Mouse (Mus musculus) T-helper 2 cell (primary cell): ENCODE measurements around the gene Srms.

Source experiments
- in situ Hi-C: fragments of 300-600 bp; cut with MboI, MseI; formaldehyde crosslinking; loops from one replicate; pipeline ENCODE4 v1.15.1; 2025; ENCODE audit warnings: high pct_unique_total_duplicates

Srms gene

DNA sequence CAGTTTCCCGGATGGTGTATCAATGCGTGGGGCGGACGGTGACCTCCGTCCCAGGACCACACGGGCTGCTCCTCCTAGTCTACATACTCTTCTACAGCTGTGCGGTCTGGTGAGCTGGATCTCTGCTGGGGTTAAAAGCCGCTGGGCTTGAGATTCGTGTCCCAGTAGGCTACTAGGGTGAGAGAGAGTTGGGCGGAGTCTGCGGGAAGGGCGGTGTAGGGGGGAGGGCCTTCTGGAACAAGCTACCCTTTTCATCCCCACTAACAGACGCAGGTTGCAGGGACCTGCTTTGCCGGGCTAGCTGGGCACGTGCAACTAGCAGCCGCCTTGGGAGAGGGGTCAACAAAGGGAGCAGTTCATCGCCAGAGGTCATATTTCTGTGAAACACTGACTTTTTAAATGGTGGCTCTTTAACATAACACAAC, at the start of gene Srms:
Gene Srms (minus strand): TSS at position 165 of the 425 bp plus-strand sequence.
- in situ Hi-C loops = no loop called here

DNA sequence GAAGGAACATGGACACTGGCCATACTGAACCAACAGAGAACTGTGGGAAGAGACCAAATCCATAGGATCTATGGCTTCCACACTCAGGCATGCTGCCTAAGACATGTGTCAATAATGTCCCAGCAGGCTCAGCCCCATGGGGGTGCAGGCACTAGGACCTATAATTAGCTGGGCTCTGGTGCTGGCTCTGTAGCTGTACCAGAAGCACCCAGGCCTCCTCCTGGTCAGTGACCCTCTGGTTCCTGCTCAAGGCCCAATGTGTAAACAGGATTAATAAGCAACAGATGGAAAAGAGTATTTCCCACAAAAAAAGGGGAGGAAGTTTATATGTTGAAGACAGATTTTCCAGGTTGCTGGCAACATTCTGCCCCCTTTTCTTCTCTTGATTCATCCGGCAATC, 40.3 kb upstream of the Srms start:
- in situ Hi-C loops = no loop called here

DNA sequence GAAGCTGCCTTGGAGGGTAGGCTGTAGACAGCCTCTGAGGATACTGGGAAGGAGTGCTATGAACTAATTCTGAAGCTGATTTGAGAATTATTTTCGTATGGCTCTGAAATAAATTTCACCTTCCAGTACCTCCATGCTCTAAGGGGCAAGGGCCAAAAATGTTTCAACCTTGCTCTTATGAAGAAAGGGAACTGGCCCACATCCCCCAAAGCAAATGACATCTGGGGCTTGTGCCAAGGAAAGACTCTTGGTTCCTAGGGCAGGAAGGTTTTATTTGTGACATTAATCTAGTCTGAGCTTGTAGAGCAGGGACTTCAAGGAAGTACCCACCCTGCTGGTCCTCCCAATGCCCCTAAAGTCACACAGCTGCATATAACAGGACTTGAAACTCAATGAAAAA, 38.9 kb upstream of the Srms start:
- in situ Hi-C loops = no loop called here

DNA sequence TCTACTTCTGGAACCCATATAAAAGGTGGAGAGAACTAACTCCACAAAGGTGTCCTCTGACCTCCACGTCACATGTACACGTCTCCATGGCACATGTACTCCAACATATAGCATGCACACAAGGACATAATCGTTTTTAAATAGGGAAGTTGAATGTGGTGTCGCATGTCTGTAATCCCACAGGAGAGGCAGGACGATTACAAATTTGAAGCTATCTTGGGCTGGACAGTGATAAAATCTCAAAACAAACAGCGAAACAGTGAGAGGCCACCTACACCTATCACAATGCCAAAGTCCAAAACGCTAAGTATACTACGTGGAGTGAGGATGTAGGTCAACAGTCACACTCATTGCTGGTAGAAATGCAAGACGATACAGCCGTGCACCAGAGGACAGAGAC, 36.2 kb upstream of the Srms start:
- in situ Hi-C loops = no loop called here

DNA sequence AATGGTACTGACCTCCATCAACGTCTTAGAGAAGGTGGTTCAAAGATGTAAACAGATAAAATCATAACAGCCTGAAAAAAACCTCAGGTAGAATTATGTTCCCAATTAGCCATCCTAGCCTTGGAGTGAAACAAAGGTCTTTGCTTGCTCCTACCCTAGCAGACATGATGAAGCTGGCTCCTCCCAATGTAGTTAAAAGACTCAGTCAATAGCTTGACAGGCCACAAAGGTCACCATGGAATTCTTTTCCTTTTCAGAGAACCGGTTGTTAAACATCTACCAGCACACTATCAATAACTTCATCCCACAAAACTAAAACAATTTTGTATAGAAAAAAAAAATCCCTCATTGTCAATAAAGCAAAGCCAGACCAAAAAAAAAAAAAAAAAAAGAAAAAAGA, 32.0 kb upstream of the Srms start:
- in situ Hi-C loops = no loop called here

DNA sequence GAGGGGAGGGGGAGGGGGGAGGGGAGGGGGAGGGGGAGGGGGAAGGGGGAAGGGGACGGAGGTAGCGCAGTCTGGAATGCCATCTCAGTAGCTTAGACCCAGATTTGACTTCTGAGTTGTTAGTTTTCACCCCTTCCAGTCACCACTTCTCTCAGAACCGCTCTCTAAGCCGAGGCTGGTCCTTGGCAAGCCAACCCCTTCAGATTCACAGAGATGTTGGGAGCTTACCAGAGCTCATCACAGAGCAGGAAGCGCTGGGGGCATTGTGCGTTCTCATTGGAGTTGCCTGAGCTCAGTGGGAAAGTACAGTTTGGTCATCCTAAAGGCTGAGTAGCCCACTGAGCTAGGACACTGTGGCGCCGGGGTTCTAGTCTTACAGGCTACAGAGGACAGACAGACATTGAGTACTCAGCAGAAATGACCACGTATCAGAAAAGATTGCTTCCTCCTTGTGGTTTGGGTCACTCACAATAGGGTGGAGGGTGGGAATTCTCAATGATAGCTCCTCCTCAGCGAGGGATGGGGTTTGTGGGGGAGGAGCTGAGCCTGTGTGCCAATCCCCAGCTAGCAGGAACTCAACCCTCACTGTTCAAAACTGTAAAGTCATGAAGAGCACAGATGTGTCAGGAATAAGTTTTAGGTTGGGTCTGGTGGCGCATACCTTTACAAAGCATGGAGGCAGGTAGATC, 30.9 kb upstream of the Srms start:
- in situ Hi-C loops = no loop called here

DNA sequence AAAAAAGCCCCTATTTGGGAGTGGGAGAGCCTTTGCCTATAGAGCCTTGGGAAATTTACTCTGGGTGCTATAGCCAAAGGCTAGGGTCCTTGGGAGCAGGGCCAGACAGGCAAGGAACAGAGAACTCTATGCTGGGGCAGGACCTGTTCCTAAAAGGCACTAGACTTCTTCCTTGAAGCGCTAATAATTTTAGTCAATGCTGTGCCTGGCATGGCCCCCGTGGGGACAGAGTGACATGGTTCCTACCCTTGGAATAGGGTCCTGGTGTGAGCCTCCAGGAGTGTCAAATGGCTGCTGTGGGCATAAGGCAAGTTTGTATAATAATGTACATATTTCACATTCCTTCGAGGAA, 29.3 kb upstream of the Srms start:
- in situ Hi-C loops = no loop called here

DNA sequence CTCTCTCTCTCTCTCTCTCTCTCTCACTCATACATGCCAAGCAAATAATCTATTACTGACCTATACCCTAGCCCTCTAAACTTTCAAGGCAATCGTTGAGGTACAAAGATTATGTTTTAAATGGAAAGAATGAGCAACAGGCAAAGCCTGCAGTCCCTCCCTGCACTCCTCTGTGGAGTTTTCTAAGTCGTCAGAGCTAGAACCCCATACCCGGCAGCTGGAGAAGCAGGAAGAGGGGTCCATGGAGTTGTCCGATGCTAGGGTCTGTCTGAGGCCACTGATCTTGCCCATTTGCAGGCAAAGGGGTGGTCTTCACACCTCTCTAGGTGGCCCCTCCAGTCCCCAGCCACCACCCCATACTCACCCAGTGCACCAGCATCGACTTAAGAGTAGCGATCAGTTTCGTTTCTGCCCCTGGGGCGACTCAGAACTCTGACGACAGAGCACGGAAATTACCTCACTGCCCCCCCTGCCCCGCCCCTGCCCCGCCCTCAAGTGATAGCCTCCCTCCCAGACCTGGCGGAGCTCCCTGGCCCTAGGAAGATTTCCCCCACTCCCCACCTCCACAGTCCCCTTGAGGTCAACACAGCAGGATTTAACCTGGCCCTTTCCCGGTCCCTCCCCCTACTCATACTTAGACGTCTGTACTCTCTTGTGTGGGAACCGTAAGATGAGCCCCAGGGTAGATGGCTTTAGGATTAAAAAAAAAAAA, 28.8 kb upstream of the Srms start, which contains the start of gene Helz2:
Gene Helz2 (minus strand): TSS at position 426 of the 712 bp plus-strand sequence.
- in situ Hi-C loops = no loop called here

DNA sequence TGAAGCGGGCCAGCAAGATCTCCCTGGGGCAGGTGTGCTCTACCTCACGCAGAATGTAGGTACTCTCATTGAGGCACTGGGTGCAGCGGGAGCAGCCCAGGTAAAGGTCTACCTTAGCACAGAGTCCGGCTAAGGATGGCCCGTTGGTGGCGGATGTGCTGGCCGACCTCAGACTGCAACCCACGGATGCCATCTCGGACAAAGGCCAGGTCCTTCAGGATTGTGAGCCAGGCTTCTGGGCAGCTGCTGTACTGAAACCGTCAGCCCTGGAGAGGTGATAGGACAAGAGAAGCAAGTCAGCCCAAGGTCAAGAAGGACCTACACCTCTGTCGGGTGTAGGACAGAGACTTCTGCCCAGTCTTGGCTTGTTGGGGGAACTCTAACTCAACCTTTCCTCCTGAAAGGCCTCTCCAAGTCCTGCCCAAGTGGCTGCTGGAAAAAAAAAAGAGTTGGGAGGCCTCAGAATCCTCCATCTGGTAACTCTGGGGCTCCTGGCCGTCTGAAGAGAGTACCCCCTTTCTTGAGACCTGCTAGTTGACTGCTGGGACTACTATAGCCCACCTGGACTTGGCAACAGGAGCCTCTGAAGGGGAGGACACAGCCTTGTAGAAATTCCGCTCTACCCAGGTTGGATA, 27.9 kb upstream of the Srms start:
- in situ Hi-C loops = no loop called here

DNA sequence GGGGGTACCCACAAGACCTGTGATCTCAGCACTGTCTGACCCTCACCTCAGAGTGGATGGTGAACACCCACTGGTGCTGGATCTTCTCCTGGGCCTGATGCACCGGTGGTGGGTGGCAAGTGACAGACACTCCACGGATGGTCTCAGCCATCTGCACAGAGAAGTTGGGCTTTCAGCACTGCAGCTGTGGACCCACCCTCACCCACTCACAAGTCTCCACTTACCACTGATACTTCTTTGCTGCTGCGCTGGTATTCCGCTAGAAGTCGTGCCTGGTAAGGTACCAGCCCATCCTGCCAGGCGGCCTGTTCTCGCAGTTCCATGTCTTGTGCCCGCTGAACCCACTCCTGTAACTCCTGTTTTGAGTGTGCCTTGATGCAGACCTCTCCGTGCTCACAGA, 26.3 kb upstream of the Srms start:
- in situ Hi-C loops = no loop called here

DNA sequence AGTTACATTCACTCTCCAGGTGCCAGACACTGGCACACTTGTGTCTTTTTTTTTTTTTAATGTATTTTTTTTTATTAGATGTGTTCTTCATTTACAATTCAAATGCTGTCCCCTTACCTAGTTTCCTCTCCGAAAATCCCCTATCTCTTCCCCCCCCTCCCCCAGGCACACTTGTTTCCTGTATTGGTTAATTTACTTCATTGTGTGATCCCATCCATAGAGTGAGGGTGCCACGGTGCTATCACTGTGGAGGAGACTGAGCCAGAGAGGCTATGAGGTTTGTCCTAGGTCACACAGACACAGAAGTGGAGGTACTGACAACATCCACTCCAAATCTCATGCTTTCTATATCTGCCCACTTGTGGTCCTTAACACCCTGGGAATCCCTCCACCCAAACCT, 25.9 kb upstream of the Srms start:
- in situ Hi-C loops = no loop called here

DNA sequence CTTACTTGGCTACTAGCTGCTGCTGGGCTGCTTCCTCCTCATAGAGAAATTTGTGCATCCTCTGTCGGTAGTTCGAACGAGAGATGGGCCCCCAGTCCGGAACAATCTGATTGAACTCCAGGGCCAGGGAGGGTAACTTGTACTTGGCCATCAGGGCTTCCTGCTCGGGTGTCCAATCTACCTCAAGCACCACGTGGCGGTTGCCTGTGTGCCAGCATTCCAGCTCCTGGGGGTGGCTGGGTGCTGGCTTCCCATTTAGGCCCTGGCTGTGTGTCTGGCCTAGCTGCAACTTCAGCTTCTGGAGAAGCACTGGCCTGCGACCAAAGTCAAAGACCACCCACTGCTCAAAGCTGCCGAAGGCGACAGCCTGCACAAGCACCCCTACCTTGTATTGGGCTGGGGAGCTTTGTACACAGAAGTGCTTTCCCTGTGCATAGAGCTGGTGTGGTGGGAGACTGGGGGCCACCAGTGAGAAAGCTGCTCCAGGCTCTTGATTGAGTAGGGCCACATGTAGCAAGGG, 25.2 kb upstream of the Srms start:
- in situ Hi-C loops = no loop called here

DNA sequence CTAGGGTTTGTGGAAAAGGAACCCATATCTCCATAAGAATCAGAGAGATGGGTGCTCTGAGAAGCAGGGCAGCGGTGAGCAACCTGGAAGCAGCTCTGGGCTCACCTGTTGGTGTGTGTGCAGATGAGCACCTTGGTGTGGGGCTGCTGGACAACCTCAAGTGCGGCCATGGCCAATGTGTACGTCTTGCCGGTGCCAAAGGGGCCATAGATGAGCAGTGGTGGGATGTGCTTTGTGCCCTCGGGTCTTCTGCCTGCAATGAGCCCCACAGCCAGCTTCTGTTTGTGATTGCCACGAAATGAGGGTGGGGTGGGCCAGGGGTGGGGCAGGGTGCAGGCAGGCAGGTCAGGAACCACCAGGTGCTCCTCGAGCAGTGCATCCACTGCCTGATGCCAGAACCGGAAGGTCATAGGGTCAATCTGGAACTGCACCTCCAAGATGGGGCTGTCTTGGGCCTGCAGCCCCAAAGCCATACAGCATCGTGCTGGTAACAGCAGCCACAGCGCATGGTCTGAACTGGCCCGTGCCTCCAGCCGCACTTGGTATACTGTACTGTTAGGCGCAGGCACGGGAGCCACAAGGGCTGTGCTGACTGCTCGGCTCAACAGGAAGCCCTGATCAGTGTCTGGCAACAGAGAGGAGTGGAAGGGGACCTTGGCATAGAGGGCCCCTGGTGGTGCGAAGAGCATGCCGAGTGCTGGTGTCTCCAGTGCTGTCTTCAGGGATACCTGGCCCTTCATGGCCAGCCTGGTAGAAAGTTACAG, 24.4 kb upstream of the Srms start:
- in situ Hi-C loops = no loop called here

DNA sequence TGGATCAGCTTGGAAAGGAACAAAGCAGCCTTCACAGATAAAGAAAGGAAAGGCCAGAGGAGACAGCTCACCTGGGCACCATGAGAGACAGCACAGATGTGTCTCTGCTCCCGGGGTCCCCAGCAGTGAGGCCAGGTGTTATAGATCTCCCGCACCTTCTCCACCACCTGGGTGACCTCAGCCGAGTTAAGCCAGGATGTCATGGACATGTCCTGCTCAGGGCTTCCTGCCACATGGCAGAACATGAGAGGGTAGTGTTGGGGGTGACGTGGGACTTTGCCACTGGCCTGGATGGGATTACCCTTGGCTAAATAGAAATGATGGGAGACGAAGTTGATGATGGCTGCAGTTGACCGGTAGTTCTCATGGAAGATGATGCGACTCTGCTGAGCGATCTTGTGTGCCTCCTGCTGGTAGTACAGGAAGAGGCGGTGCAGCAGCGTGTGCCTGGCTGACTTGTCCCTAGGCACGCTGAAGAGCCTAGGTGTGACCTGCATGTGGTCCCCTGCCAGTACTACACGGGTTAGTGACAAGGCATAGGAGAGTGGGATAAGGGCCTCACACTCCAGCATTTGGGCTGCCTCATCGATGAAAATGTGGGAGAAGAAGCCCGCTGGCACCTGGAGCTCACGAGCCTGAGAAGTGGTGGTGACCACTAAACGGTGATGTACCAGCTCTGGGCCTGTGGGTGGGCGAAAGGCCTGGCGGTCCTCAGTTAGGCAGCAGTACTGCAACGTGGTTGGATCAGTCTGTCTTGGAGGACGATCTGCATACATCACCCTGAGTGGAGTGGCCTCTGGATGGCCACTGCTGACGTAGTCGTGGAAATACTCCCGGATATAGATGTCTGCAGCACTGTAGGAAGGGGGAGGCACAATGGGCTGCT, 22.9 kb upstream of the Srms start:
- in situ Hi-C loops = no loop called here

DNA sequence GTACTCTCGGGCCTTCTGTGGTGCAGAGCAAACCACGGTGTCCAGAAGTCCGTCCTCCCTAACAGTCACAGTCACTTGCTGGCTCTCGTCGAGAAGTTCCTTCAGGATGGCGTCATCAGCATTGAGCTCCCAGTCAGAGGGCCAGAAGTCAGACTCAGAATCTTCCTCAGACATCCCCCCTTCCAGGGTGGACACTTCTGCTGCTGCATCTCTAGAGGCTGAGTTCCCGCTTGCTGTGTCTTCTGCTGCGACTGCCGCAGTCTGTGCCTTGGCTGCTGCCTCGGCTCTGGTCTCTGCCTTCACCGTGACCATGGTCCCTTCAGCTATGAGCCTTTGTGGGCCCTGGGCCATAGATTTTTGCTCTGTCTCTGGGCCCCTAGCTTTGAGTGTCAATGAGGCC, 21.7 kb upstream of the Srms start:
- in situ Hi-C loops = no loop called here

DNA sequence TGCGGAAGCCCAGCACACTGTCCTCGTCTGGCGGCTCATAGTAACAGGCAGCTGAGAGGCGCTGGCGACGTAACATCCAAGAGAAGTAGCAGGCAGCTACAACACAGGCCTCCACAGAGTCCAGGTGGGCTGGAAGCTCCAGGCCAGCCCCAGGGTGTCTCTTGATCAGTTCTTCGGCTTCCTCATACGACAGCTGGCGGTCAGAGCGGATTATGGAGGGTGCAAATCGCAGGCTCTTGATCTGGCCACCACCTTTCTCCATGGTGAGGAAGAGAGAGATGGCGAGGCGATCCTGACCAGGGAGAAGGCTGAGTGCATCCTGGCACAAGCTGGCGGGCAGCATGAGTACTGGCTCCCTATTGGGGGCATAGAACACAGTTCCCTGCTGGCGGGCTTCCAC, 20.5 kb upstream of the Srms start:
- in situ Hi-C loops = no loop called here

DNA sequence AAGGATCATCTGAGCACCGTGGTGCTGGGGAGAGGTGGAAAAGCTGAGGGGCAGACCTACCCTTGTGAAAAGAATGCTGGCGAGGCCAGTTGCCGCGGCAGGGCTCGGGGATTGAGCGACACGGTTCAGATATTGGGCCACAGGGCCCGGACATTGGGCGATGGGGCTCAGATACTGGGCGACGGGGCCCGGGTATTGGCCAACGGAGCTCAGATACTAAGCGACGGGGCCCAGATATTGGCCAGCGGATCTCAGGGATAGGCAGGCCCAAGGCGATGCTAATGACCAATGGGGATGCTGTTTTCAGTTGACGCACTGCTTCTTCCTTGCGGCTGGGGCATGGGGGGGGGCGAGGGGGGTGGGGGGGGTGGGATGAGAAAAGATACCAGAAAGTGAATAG, 18.2 kb upstream of the Srms start:
- in situ Hi-C loops = no loop called here

DNA sequence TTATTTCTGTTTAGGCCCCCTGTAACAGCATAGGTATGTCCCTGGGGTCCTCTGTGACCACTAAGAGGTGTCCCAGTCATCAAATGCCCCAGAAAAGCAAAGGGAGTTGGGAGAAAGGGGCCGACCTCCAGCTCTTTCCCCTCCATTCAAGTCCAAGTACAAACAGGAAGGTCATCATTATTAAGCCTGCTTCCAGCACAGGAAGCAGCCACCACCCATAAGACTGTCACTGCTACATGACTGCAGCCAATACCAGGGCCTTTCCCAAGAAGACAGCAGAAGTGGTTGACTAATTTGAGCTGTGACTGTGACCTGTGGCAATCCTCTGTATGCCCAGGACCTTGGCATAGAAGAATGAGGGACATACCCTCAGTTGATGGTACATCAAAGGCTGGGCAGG, 15.3 kb upstream of the Srms start:
- in situ Hi-C loops = no loop called here

DNA sequence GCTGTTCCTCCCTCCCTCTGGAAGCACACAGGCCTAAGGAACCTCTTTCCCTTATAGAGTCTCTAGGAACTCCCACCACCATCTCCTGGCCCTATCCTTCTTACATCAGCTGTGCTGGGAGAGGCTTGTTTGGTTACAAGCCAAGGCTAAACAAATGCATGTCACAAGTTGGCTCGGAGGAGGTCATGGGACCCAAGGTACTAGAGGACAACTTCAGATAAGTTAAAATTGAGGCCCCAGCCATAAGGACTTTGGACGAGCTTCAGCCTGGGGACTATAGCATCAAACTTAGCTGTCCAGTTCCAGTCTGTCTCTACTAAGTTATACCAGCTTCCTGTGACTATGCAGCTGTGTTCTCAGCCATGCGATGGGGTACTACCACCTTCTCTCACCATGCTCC, 14.1 kb upstream of the Srms start:
- in situ Hi-C loops = no loop called here

DNA sequence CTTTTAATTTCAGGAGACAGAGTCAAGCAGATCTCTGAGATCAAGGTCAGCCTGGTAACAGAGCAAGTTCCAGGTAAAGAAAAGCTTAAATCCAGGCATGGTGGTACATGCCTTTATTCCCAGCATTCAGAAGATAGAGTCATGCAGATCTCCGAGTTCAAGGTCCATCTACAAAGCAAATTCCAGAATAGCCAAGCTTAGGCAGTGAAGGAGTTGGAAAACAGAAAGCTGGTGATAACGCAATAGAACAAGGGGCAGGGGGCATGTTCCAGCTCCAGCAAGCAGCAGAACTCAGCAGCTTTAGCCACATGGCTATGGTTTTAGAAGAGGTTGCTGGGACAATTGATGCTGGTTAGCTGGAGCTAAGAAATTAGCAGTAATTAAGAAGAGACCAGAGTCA, 12.0 kb upstream of the Srms start:
- in situ Hi-C loops = no loop called here

DNA sequence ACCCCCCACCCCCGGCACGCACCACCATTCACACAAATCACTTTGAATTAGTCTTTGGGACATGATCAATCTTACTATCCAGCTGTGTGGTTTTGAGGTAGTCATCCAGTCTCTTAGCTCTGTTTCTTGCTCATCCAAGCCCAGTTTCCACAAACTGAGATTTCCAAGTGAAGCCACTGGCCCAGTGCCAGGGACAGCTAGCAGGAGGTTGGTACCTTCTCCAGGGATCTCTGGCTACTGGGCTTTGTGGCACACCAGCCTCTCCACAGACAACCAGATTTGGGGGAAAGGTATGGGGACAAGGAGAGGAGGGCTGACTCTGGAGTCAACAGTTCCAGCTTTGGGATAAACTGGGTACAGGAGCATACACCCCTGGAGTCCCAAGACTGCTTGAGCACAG, 7.4 kb upstream of the Srms start:
- in situ Hi-C loops = no loop called here
